Mouse (Mus musculus) forebrain, embryonic 12.5 days (tissue): ENCODE data around the gene Apob. TPM values are rescaled to one million over a fixed set of nuclear protein-coding genes. Genes with fewer than 3 reads are reported as not detected.

Experiments used
- ATAC-seq: fragments of 200-750 bp; cut with Nextera tagmentation; 2 replicates; pipeline ENCODE4 v1.8.0; 2017; ENCODE audit warnings: moderate TSS enrichment; ENCODE audit not compliant: low FRiP score
- H3K27ac ChIP-seq: fragments of 300-500 bp; sonication (generic); 2 replicates; pipeline ENCODE4 v1.5.1; 2016; ENCODE audit warnings: mild to moderate bottlenecking
- H3K27me3 ChIP-seq: fragments of 300-500 bp; sonication (generic); 2 replicates; pipeline ENCODE4 v1.6.1; 2016; ENCODE audit warnings: mild to moderate bottlenecking
- H3K36me3 ChIP-seq: fragments of 300-500 bp; sonication (generic); replicated peaks from 2 replicates; pipeline ENCODE4 v1.6.1; 2016; ENCODE audit warnings: mild to moderate bottlenecking
- H3K4me1 ChIP-seq: fragments of 300-500 bp; sonication (generic); 2 replicates; pipeline ENCODE4 v1.6.1; 2016
- H3K4me2 ChIP-seq: fragments of 300-500 bp; sonication (generic); 2 replicates; pipeline ENCODE4 v1.6.1; 2016; ENCODE audit warnings: mild to moderate bottlenecking, moderate library complexity
- H3K4me3 ChIP-seq: fragments of 300-500 bp; sonication (generic); replicated peaks from 2 replicates; pipeline ENCODE4 v1.5.1; 2016; ENCODE audit warnings: mild to moderate bottlenecking
- H3K9ac ChIP-seq: fragments of 300-500 bp; sonication (generic); 2 replicates; pipeline ENCODE4 v1.6.1; 2016; ENCODE audit warnings: mild to moderate bottlenecking
- H3K9me3 ChIP-seq: fragments of 300-500 bp; sonication (generic); 2 replicates; pipeline ENCODE4 v1.6.1; 2016
- WGBS: fragments of 180-500 bp; shearing (Covaris S2); methylation state at CpG from one replicate; pipeline ENCODE4 v1.1.7; 2016; 5-methylcytosine and 5-hydroxymethylcytosine counted together
- polyA plus RNA-seq: library from polyadenylated mRNA; unstranded; fragments of >200 nt; fragmentation: Nextera tagmentation; extraction: Ambion mirVana; gene quantifications from 2 replicates; pipeline ENCODE4 v1.2.1, GENCODE M21; 2016

Apob gene
- not detected in 2 replicates for polyA plus RNA-seq

- no peak within 1 kb of the TSS for H3K9ac ChIP-seq
- H3K27ac ChIP-seq = no peak within 1 kb of the TSS
- peaks cover 2% of the 10 kb centered on the region; the same call in 1 of the 2 replicates for H3K4me1 ChIP-seq
- 87% methylated on average over 20 of the region's 20 CpGs for WGBS
- ATAC-seq = no peak
- no peaks in the 10 kb centered on the region for H3K36me3 ChIP-seq
- H3K27me3 ChIP-seq = peaks cover 5% of the 10 kb centered on the region; the same call in 1 of the 2 replicates
- H3K4me3 ChIP-seq = no peak within 1 kb of the TSS
- no peaks in the 10 kb centered on the region for H3K9me3 ChIP-seq
- no peak within 1 kb of the TSS for H3K4me2 ChIP-seq
Measured at GRCm38 (mm10) chr12:7977466-7978189, at the start of gene Apob. Gene Apob, plus strand, starts transcription at chr12:7977648.

- Histone ChIP-seq H3K4me2 (no peak overlapping the region), H3K9ac (no peak overlapping the region), H3K36me3 (no peaks in the 10 kb centered on the region), H3K4me1 (no peaks in the 10 kb centered on the region), H3K27ac (no peak overlapping the region), H3K4me3 (no peak overlapping the region), H3K9me3 (no peaks in the 10 kb centered on the region), H3K27me3 (no peaks in the 10 kb centered on the region)
- ATAC-seq = no peak
- 63% methylated on average over 4 of the region's 4 CpGs for WGBS
Measured at GRCm38 (mm10) chr12:7932405-7932920, 45.0 kb upstream of the Apob start.

GRCm38 (mm10) chr12:7950098-7950745, 27.2 kb upstream of the Apob start:
- H3K9ac ChIP-seq = no peak overlapping the region
- no peaks in the 10 kb centered on the region for H3K9me3 ChIP-seq
- no peak overlapping the region for H3K4me2 ChIP-seq
- ATAC-seq = no peak
- H3K27me3 ChIP-seq = no peaks in the 10 kb centered on the region
- H3K27ac ChIP-seq = no peak overlapping the region
- no peaks in the 10 kb centered on the region for H3K36me3 ChIP-seq
- H3K4me1 ChIP-seq = no peaks in the 10 kb centered on the region
- H3K4me3 ChIP-seq = no peak overlapping the region
- 83% methylated on average over 9 of the region's 9 CpGs for WGBS

GRCm38 (mm10) chr12:7958851-7959250, 18.6 kb upstream of the Apob start:
- Histone ChIP-seq H3K9ac (no peak overlapping the region), H3K4me3 (no peak overlapping the region), H3K27ac (no peak overlapping the region), H3K4me1 (no peaks in the 10 kb centered on the region), H3K27me3 (no peaks in the 10 kb centered on the region), H3K4me2 (no peak overlapping the region), H3K9me3 (no peaks in the 10 kb centered on the region), H3K36me3 (no peaks in the 10 kb centered on the region)
- no peak for ATAC-seq
- WGBS = 94% methylated on average over 1 of the region's 1 CpGs

- no peaks in the 10 kb centered on the region for H3K36me3 ChIP-seq
- ATAC-seq = no peak
- no peak overlapping the region for H3K27ac ChIP-seq
- 75% methylated on average over 6 of the region's 6 CpGs for WGBS
- H3K4me1 ChIP-seq = no peaks in the 10 kb centered on the region
- no peak overlapping the region for H3K4me3 ChIP-seq
- H3K9me3 ChIP-seq = no peaks in the 10 kb centered on the region
- H3K9ac ChIP-seq = no peak overlapping the region
- H3K27me3 ChIP-seq = no peaks in the 10 kb centered on the region
- H3K4me2 ChIP-seq = no peak overlapping the region
Measured at GRCm38 (mm10) chr12:7959310-7959918, 18.0 kb upstream of the Apob start.

GRCm38 (mm10) chr12:7962314-7962927, 15.0 kb upstream of the Apob start:
- Histone ChIP-seq H3K4me3 (no peak overlapping the region), H3K4me1 (no peaks in the 10 kb centered on the region), H3K9me3 (no peaks in the 10 kb centered on the region), H3K9ac (no peak overlapping the region), H3K4me2 (no peak overlapping the region), H3K36me3 (no peaks in the 10 kb centered on the region), H3K27ac (no peak overlapping the region), H3K27me3 (no peaks in the 10 kb centered on the region)
- no peak for ATAC-seq
- 86% methylated on average over 5 of the region's 5 CpGs for WGBS

- Histone ChIP-seq H3K27me3 (no peaks in the 10 kb centered on the region), H3K4me1 (no peaks in the 10 kb centered on the region), H3K36me3 (no peaks in the 10 kb centered on the region), H3K9me3 (no peaks in the 10 kb centered on the region), H3K9ac (no peak overlapping the region), H3K4me2 (no peak overlapping the region), H3K4me3 (no peak overlapping the region), H3K27ac (no peak overlapping the region)
- WGBS = 91% methylated on average over 2 of the region's 2 CpGs
- no peak for ATAC-seq
Measured at GRCm38 (mm10) chr12:7967221-7967620, 10.2 kb upstream of the Apob start.

- Histone ChIP-seq H3K4me2 (no peak overlapping the region), H3K9me3 (no peaks in the 10 kb centered on the region), H3K4me1 (no peaks in the 10 kb centered on the region), H3K27me3 (no peaks in the 10 kb centered on the region), H3K27ac (no peak overlapping the region), H3K9ac (no peak overlapping the region), H3K4me3 (no peak overlapping the region), H3K36me3 (no peaks in the 10 kb centered on the region)
- WGBS = 90% methylated on average over 2 of the region's 2 CpGs
- no peak for ATAC-seq
Measured at GRCm38 (mm10) chr12:7970301-7970700, 7.1 kb upstream of the Apob start.

GRCm38 (mm10) chr12:7970817-7971216, 6.6 kb upstream of the Apob start:
- 88% methylated on average over 3 of the region's 3 CpGs for WGBS
- H3K4me1 ChIP-seq = no peaks in the 10 kb centered on the region
- no peaks in the 10 kb centered on the region for H3K36me3 ChIP-seq
- no peaks in the 10 kb centered on the region for H3K27me3 ChIP-seq
- H3K9me3 ChIP-seq = no peaks in the 10 kb centered on the region
- no peak for ATAC-seq
- H3K4me3 ChIP-seq = no peak overlapping the region
- no peak overlapping the region for H3K4me2 ChIP-seq
- no peak overlapping the region for H3K9ac ChIP-seq
- no peak overlapping the region for H3K27ac ChIP-seq

- Histone ChIP-seq H3K36me3 (no peaks in the 10 kb centered on the region), H3K9ac (no peak overlapping the region), H3K4me2 (no peak overlapping the region), H3K27me3 (no peaks in the 10 kb centered on the region), H3K4me3 (no peak overlapping the region), H3K4me1 (no peaks in the 10 kb centered on the region), H3K9me3 (no peaks in the 10 kb centered on the region), H3K27ac (no peak overlapping the region)
- WGBS = 86% methylated on average over 2 of the region's 2 CpGs
- no peak for ATAC-seq
Measured at GRCm38 (mm10) chr12:7971736-7972135, 5.7 kb upstream of the Apob start.

- no peak overlapping the region for H3K4me3 ChIP-seq
- H3K9me3 ChIP-seq = no peaks in the 10 kb centered on the region
- no peak overlapping the region for H3K4me2 ChIP-seq
- H3K27me3 ChIP-seq = peaks cover 5% of the 10 kb centered on the region; the same call in 1 of the 2 replicates
- H3K4me1 ChIP-seq = peaks cover 2% of the 10 kb centered on the region; the same call in 1 of the 2 replicates
- H3K36me3 ChIP-seq = no peaks in the 10 kb centered on the region
- 58% methylated on average over 5 of the region's 5 CpGs for WGBS
- H3K27ac ChIP-seq = no peak overlapping the region
- no peak for ATAC-seq
- H3K9ac ChIP-seq = no peak overlapping the region
Measured at GRCm38 (mm10) chr12:7973773-7974322, 3.6 kb upstream of the Apob start.
